Mouse (Mus musculus) kidney, adult 9 months (tissue): ENCODE measurements around the gene Wdr66.

Experiments used
- DNase-seq: peaks from one replicate; pipeline ENCODE4 v3.0.0; 2022

Gene Wdr66

GRCm38 (mm10) chr5:123317992-123318391 is 66.1 kb downstream of the Wdr66 start:
- peak; percentile 34 for DNase-seq

- DNase-seq, result no peak
Measured at GRCm38 (mm10) chr5:123320136-123320535, 68.2 kb downstream of the Wdr66 start.

- DNase-seq, result no peak
Measured at GRCm38 (mm10) chr5:123324242-123324641, 72.3 kb downstream of the Wdr66 start.

- peak; percentile 90 for DNase-seq
Measured at GRCm38 (mm10) chr5:123326006-123326750, 74.3 kb downstream of the Wdr66 start.

- peak; percentile 46 for DNase-seq
Measured at GRCm38 (mm10) chr5:123326751-123327148, 74.8 kb downstream of the Wdr66 start.

- peak; percentile 45 for DNase-seq
Measured at GRCm38 (mm10) chr5:123327686-123328085, 75.8 kb downstream of the Wdr66 start.

- DNase-seq, result no peak
Measured at GRCm38 (mm10) chr5:123333566-123333965, 81.7 kb downstream of the Wdr66 start.

- DNase-seq, result no peak
Measured at GRCm38 (mm10) chr5:123336205-123336961, 84.5 kb downstream of the Wdr66 start.

- DNase-seq, result no peak
Measured at GRCm38 (mm10) chr5:123338463-123338862, 86.6 kb downstream of the Wdr66 start.

- DNase-seq, result peak; percentile 91
Measured at GRCm38 (mm10) chr5:123343707-123344627, 92.1 kb downstream of the Wdr66 start, which contains the start of gene Bcl7a. Gene Bcl7a (plus strand): TSS chr5:123343834.

- no peak for DNase-seq
Measured at GRCm38 (mm10) chr5:123344628-123344962, 92.7 kb downstream of the Wdr66 start.

GRCm38 (mm10) chr5:123344963-123345852 is 93.3 kb downstream of the Wdr66 start:
- peak; percentile 60 for DNase-seq

GRCm38 (mm10) chr5:123345853-123346654 is 94.2 kb downstream of the Wdr66 start:
- DNase-seq, result peak; percentile 90

- peak; percentile 93 for DNase-seq
Measured at GRCm38 (mm10) chr5:123346701-123347270, 94.9 kb downstream of the Wdr66 start.

- peak; percentile 58 for DNase-seq
Measured at GRCm38 (mm10) chr5:123347985-123348384, 96.1 kb downstream of the Wdr66 start.

GRCm38 (mm10) chr5:123350386-123350785 is 98.5 kb downstream of the Wdr66 start:
- peak; percentile 66 for DNase-seq

- DNase-seq, result peak; percentile 87
Measured at GRCm38 (mm10) chr5:123355918-123356317, 104.0 kb downstream of the Wdr66 start.

- peak; percentile 45 for DNase-seq
Measured at GRCm38 (mm10) chr5:123357253-123357652, 105.4 kb downstream of the Wdr66 start.

- DNase-seq, result peak; percentile 96
Measured at GRCm38 (mm10) chr5:123359431-123359830, 107.5 kb downstream of the Wdr66 start.

GRCm38 (mm10) chr5:123362911-123363310 is 111.0 kb downstream of the Wdr66 start:
- DNase-seq, result no peak
